Mouse (Mus musculus): ENCODE results near the gene Sox4. TPM values are rescaled to one million over a fixed set of nuclear protein-coding genes. Genes with fewer than 3 reads are reported as not detected.
A peak's percentile ranks its signal among the peaks of the same experiment; 100 is the strongest.

Sox4 gene
- total and polyA plus RNA-seq, 2 experiments from 2014 or later = 44.5 to 87.0 TPM

- H3K27me3 ChIP-seq (ENCODE audit: control insufficient read depth, insufficient read depth, low read length) = no peaks in the 10 kb centered on the region
- H3K36me3 ChIP-seq (replicated peaks; ENCODE audit: control insufficient read depth, insufficient read depth, low read length) = no peaks in the 10 kb centered on the region
- peak overlapping the region; percentile 93 for H3K4me2 ChIP-seq (ENCODE audit: low read depth, low read length)
- 0 out of 2 replicates have a peak, but pooled peaks have one; percentile 57 for TF ChIP-seq EP300 (IDR thresholded peaks at IDR 0.05; ENCODE audit: low read depth)
- peak; percentile 99 for TF ChIP-seq CTCF (IDR thresholded peaks at IDR 0.05; ENCODE audit: low read depth)
- peak overlapping the region; percentile 97 for H3K27ac ChIP-seq (ENCODE audit: low read depth)
- no peaks in the 10 kb centered on the region for H3K4me1 ChIP-seq (ENCODE audit: control insufficient read depth, insufficient read depth)
- whole genome bisulfite sequencing = under 1% methylated on average over 16 of the region's 16 CpGs
- DNase-seq (ENCODE audit: low spot score) (peak; percentile 95), ATAC-seq (ENCODE audit: insufficient read depth, low read depth) (peak; percentile 37)
- H3K9me3 ChIP-seq (replicated peaks; ENCODE audit: control insufficient read depth, low read length) = no peaks in the 10 kb centered on the region
- peak overlapping the region; percentile 65 for H3K4me3 ChIP-seq (ENCODE audit: low read depth, low read length)
- peak overlapping the region; percentile 68 for H3K9ac ChIP-seq (replicated peaks; ENCODE audit: low read depth, low read length)
Observed at GRCm38 (mm10) chr13:28957765-28958164, 4.3 kb upstream of the Sox4 start.

DNA sequence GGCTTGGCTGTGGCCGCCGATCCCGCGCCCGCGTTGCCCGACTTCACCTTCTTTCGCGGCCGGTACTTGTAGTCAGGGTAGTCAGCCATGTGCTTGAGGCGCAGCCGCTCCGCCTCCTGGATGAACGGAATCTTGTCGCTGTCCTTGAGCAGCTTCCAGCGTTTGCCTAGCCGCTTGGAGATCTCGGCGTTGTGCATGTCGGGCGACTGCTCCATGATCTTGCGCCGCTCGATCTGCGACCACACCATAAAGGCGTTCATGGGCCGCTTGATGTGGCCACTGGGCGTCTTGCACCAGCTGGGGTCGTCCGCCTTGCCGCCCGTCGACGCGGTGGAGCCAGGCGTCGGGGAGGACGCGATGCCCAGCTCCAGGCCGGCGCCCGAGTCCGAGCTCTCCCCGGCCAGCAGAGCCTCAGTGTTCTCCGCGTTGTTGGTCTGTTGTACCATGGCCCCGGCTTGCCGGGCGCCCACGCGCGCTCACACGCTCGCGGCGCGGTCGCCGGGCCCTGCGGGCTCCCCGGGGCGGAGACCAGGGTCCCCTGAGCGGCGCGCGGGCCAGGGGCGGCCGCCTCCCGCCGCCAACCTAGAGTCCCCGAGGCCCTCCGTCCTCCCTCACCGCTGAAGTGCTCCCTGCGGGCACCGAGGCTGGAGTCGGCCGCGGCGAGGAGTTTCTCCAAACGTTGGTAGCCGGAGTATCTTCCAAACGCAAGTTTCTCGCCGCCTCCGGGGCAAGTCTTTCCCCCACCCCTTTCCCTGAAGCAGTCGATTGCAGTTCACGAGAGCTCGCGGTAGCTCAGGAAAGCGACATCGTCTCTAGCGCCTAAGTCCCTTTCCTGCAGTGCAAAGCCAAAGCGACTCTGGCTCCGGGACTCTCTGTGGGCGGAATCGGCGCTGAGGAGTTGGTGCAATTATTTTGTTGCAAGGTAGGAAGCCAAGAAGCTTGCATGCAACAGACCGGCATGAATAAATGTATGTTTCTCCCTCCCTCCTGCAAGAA is 639 bp downstream of the Sox4 start:
- no peaks in the 10 kb centered on the region for H3K9me3 ChIP-seq (replicated peaks; ENCODE audit: control insufficient read depth, low read length)
- no peaks in the 10 kb centered on the region for H3K27me3 ChIP-seq (ENCODE audit: control insufficient read depth, insufficient read depth, low read length)
- peak overlapping the region; percentile 67 for H3K4me2 ChIP-seq (ENCODE audit: low read depth, low read length)
- H3K27ac ChIP-seq (ENCODE audit: low read depth) = peak overlapping the region; percentile 97
- no peak for TF ChIP-seq CTCF (IDR thresholded peaks at IDR 0.05; ENCODE audit: low read depth)
- TF ChIP-seq EP300 (IDR thresholded peaks at IDR 0.05; ENCODE audit: low read depth) = no peak
- peaks cover 9% of the 10 kb centered on the region; the same call in 1 of the 2 replicates for H3K4me1 ChIP-seq (ENCODE audit: control insufficient read depth, insufficient read depth)
- peak overlapping the region; percentile 90 for H3K4me3 ChIP-seq (ENCODE audit: low read depth, low read length)
- H3K36me3 ChIP-seq (replicated peaks; ENCODE audit: control insufficient read depth, insufficient read depth, low read length) = 0 out of 2 replicates have a peak, but pooled peaks cover 5% of the 10 kb centered on the region
- WGBS = under 1% methylated on average over 94 of the region's 98 CpGs
- DNase-seq (ENCODE audit: low spot score) (peak; percentile 70), ATAC-seq (ENCODE audit: insufficient read depth, low read depth) (peak; percentile 56)
- peak overlapping the region; percentile 95 for H3K9ac ChIP-seq (replicated peaks; ENCODE audit: low read depth, low read length)

DNA sequence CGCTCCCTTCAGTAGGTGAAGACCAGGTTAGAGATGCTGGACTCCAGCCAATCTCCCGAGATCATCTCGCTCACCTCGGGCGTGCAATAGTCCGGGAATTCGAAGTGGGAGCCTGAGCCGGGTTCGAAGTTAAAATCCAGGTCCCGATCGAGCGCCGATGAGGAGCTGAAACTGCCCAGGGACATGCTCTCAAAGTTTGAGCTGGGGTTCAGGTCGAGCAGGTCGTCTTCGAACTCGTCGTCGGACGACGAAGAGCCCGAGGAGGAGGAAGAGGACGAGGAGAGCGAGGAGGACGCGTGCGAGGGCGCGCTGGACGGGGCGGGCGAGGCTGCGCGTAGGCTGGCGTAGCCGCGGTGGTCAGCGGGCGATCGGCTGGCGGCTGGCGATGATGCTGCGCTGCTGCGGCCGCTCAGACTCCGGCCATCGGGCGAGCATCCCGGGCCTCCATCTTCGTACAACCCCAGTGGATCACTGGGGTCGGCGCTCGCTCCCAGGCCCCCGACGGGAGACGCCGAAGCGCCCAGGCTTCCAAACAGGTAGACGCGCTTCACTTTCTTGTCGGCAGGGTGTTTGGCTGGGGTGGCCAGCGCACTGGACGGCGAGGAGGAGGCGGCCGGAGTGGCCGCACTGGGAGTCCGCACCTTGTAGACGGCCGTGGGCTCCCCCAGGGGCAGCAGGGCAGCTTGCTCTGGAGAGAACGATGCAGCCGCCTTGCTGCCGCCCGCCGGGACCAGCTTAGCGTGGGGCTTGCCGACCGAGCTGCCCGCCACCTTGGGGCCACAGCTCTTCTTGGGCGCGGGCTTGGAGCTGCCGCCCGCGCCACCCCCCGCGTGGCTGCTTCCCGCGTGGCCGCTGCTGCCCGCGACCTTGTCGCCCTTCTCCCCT is 1.6 kb downstream of the Sox4 start:
- peak overlapping the region; percentile 97 for H3K27ac ChIP-seq (ENCODE audit: low read depth)
- TF ChIP-seq CTCF (IDR thresholded peaks at IDR 0.05; ENCODE audit: low read depth) (no peak), EP300 (IDR thresholded peaks at IDR 0.05; ENCODE audit: low read depth) (no peak)
- peak overlapping the region; percentile 90 for H3K4me3 ChIP-seq (ENCODE audit: low read depth, low read length)
- under 1% methylated on average over 84 of the region's 92 CpGs for WGBS
- H3K4me2 ChIP-seq (ENCODE audit: low read depth, low read length) = peak overlapping the region; percentile 67
- H3K9ac ChIP-seq (replicated peaks; ENCODE audit: low read depth, low read length) = peak overlapping the region; percentile 95
- ATAC-seq (ENCODE audit: insufficient read depth, low read depth) = 0 out of 2 replicates have a peak, but pooled peaks have one; percentile 0
- no peak for DNase-seq (ENCODE audit: low spot score)
- H3K36me3 ChIP-seq (replicated peaks; ENCODE audit: control insufficient read depth, insufficient read depth, low read length) = 0 out of 2 replicates have a peak, but pooled peaks cover 8% of the 10 kb centered on the region
- H3K4me1 ChIP-seq (ENCODE audit: control insufficient read depth, insufficient read depth) = peaks cover 12% of the 10 kb centered on the region; the same call in 1 of the 2 replicates
- H3K27me3 ChIP-seq (ENCODE audit: control insufficient read depth, insufficient read depth, low read length) = no peaks in the 10 kb centered on the region
- H3K9me3 ChIP-seq (replicated peaks; ENCODE audit: control insufficient read depth, low read length) = no peaks in the 10 kb centered on the region

DNA sequence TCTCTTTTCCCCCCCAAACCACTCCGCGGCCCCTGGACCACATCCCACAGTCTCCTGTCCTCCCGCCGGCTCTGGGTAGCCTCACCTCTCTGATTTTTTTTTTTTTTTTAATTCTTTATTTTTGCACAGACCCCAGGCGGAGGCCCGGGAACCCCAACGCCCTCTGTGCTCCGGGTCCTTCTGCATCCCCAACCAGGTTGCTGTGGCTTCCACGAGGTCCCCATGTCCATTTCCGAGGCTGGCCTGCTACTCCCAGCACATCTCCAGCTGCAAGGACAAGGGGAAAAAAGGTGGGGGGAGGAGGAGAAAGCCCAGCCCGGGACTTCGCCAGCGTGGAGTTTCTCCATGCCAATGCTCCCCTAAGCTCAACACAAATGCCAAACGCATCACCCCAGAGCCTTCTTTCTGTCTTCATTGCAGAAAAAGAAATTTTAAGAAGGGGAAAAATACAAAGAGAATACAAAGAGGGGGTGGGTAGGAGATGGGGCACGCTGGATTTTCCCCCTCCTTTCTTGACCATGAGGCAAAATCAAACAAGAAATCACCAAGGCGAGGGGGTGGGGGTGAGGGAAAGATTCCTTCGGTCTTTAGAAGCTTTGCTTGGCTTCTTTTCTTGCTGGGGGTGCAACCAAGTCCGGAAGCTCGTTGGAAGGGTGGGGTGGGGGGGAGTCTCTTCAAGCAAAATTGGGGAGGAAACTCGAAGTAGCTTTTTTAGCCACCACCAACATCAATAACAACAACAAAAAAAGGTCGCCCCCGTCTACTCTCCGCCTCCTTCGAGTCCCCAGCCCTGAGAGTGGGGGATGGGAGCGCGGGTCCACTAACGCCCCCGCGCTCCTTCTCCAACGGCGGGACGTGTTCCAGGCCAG is 2.7 kb downstream of the Sox4 start:
- Histone ChIP-seq H3K4me1 (ENCODE audit: control insufficient read depth, insufficient read depth) (peaks cover 12% of the 10 kb centered on the region; the same call in 1 of the 2 replicates), H3K36me3 (replicated peaks; ENCODE audit: control insufficient read depth, insufficient read depth, low read length) (0 out of 2 replicates have a peak, but pooled peaks cover 8% of the 10 kb centered on the region), H3K9ac (replicated peaks; ENCODE audit: low read depth, low read length) (peak overlapping the region; percentile 95), H3K9me3 (replicated peaks; ENCODE audit: control insufficient read depth, low read length) (no peaks in the 10 kb centered on the region), H3K27me3 (ENCODE audit: control insufficient read depth, insufficient read depth, low read length) (no peaks in the 10 kb centered on the region), H3K4me3 (ENCODE audit: low read depth, low read length) (peak overlapping the region; percentile 90), H3K27ac (ENCODE audit: low read depth) (peak overlapping the region; percentile 97), H3K4me2 (ENCODE audit: low read depth, low read length) (peak overlapping the region; percentile 67)
- DNase-seq (ENCODE audit: low spot score) = peak; percentile 80
- no peak for TF ChIP-seq EP300 (IDR thresholded peaks at IDR 0.05; ENCODE audit: low read depth)
- under 1% methylated on average over 32 of the region's 32 CpGs for WGBS
- ATAC-seq (ENCODE audit: insufficient read depth, low read depth) = no peak
